In genomic region chr3:122730741-122731235, GRCm38 (mm10) we compare ENCODE assay signal across 8 mouse cellular contexts. TPM values are rescaled to one million over a fixed set of nuclear protein-coding genes. Genes with fewer than 3 reads are reported as not detected.
DNase-seq lines count a peak whose midpoint lies in the region; ATAC-seq and TF ChIP-seq lines count a peak whose summit lies in the region.

No protein-coding gene starts in this region.

- H3K4me1 ChIP-seq in spleen, adult 2 months (ENCODE audit: control insufficient read depth, insufficient read depth, insufficient read length) = peaks cover 8% of the 10 kb centered on the region; the same call in 1 of the 2 replicates
- H3K4me1 ChIP-seq in limb, embryonic 15.5 days = 0 out of 2 replicates have a peak, but pooled peaks cover 3% of the 10 kb centered on the region
- H3K4me1 ChIP-seq in stomach, postnatal 0 days (replicated peaks; ENCODE audit: control insufficient read depth, insufficient read depth) = no peaks in the 10 kb centered on the region

- 8% methylated on average over 13 of the region's 13 CpGs for WGBS in spleen, adult 2 months
- WGBS in limb, embryonic 15.5 days = 2% methylated on average over 13 of the region's 13 CpGs
- 2% methylated on average over 13 of the region's 13 CpGs for WGBS in stomach, postnatal 0 days

- peak overlapping the region; percentile 91 for H3K4me2 ChIP-seq in limb, embryonic 15.5 days
- peak overlapping the region; percentile 94 for H3K4me2 ChIP-seq in stomach, postnatal 0 days (replicated peaks; ENCODE audit: low read depth)

- TF ChIP-seq CTCF in spleen, adult 2 months (IDR thresholded peaks at IDR 0.05; ENCODE audit: extremely low read depth, insufficient read depth, insufficient read length, insufficient replicate concordance) = no peak
- no peak for TF ChIP-seq CTCF in stomach, postnatal 0 days (IDR thresholded peaks at IDR 0.05; ENCODE audit: low read depth)

- ATAC-seq in limb, embryonic 15.5 days (ENCODE audit: insufficient number of reproducible peaks, low FRiP score, low TSS enrichment, low read depth) = no peak
- no peak for ATAC-seq in stomach, postnatal 0 days (ENCODE audit: low FRiP score, low TSS enrichment)

- H3K27ac ChIP-seq in spleen, adult 2 months (ENCODE audit: insufficient read depth, low read length) = no peak overlapping the region
- H3K27ac ChIP-seq in limb, embryonic 15.5 days = peak overlapping the region; percentile 93; the same call in 1 of the 2 replicates
- H3K27ac ChIP-seq in stomach, postnatal 0 days (replicated peaks) = peak overlapping the region; percentile 98

- TF ChIP-seq POLR2A in spleen, adult 2 months (IDR thresholded peaks at IDR 0.05; ENCODE audit: low read depth, low read length) = no peak

- peak overlapping the region; percentile 76 for H3K4me3 ChIP-seq in spleen, adult 2 months (ENCODE audit: extremely low read depth, insufficient read depth, insufficient read length)
- peak overlapping the region; percentile 76 for H3K4me3 ChIP-seq in limb, embryonic 15.5 days
- H3K4me3 ChIP-seq in stomach, postnatal 0 days (ENCODE audit: low read depth, low read length) = peak overlapping the region; percentile 87

- no peaks in the 10 kb centered on the region for H3K9me3 ChIP-seq in limb, embryonic 15.5 days
- no peaks in the 10 kb centered on the region for H3K9me3 ChIP-seq in stomach, postnatal 0 days (ENCODE audit: control insufficient read depth, low read length)

- H3K9ac ChIP-seq in limb, embryonic 15.5 days = peak overlapping the region; percentile 73
- H3K9ac ChIP-seq in stomach, postnatal 0 days (ENCODE audit: low read length) = peak overlapping the region; percentile 94

- TF ChIP-seq EP300 in stomach, postnatal 0 days (optimal IDR thresholded peaks at IDR 0.05) = no peak

- peaks cover 14% of the 10 kb centered on the region for H3K27me3 ChIP-seq in spleen, adult 2 months (ENCODE audit: control insufficient read depth, insufficient read depth, low read length)
- no peaks in the 10 kb centered on the region for H3K27me3 ChIP-seq in limb, embryonic 15.5 days
- no peaks in the 10 kb centered on the region for H3K27me3 ChIP-seq in stomach, postnatal 0 days (ENCODE audit: control insufficient read depth, insufficient read depth, low read length)

- peak; percentile 35 for DNase-seq in adrenal gland, adult 2 months
- no peak for DNase-seq in adrenal gland, postnatal 25 days
- no peak for DNase-seq in spleen, adult 2 months (ENCODE audit: low read depth in 1 of 2, low spot score in 2 of 2)
- no peak for DNase-seq in spleen, postnatal 14 days (ENCODE audit: low spot score in 2 of 2)
- no peak for DNase-seq in stomach, postnatal 0 days (ENCODE audit: low spot score)
- DNase-seq in layer of hippocampus, adult 11-12 months (ENCODE audit: low spot score) = no peak
- DNase-seq in ovary, postnatal 36 days (ENCODE audit: low spot score) = no peak

- H3K36me3 ChIP-seq in spleen, adult 2 months (ENCODE audit: control insufficient read depth, insufficient read depth, low read length) = no peaks in the 10 kb centered on the region
- H3K36me3 ChIP-seq in limb, embryonic 15.5 days = no peaks in the 10 kb centered on the region
- no peaks in the 10 kb centered on the region for H3K36me3 ChIP-seq in stomach, postnatal 0 days (ENCODE audit: control insufficient read depth, insufficient read depth, low read length)

RNA-seq across cellular contexts. Expression of gene Pde5a, which starts 2.0 kb away (rescaled TPM):
- total RNA-seq in adrenal gland, adult 2 months (2021) = 10 to 100 TPM; 46.5 to 48.8 TPM
- 4.6 and 7.3 TPM in 2 replicates for polyA plus RNA-seq in adrenal gland, adult 2 months (2012; rRNA removed)
- 30.3 and 49.4 TPM in 2 replicates for total RNA-seq in adrenal gland, postnatal 25 days (2021)
- 1.3 and 1.4 TPM in 2 replicates for polyA plus RNA-seq in spleen, adult 2 months (2012; rRNA removed)
- 3.1 and 3.3 TPM in 2 replicates for polyA plus RNA-seq in limb, embryonic 15.5 days (2015; fragmentation: Nextera tagmentation; extraction: Ambion mirVana)
- polyA plus RNA-seq in stomach, postnatal 0 days (2015; fragmentation: Nextera tagmentation; extraction: Ambion mirVana) = 12.0 and 12.8 TPM in 2 replicates
